Mouse (Mus musculus): ENCODE measurements around the gene Rad9a. TPM values are rescaled to one million over a fixed set of nuclear protein-coding genes. Genes with fewer than 3 reads are reported as not detected.

Rad9a gene
- polyA plus RNA-seq, 1 experiment from 2014 or later = 45.8 TPM

- Histone ChIP-seq H3K4me2 (ENCODE audit: low read depth) (no peak overlapping the region), H3K36me3 (ENCODE audit: control insufficient read depth, insufficient read depth, low read length) (no peaks in the 10 kb centered on the region), H3K27me3 (ENCODE audit: control insufficient read depth, insufficient read depth, low read length) (no peaks in the 10 kb centered on the region), H3K9me3 (ENCODE audit: control insufficient read depth, low read length) (no peaks in the 10 kb centered on the region), H3K9ac (ENCODE audit: low read length) (no peak overlapping the region), H3K4me3 (ENCODE audit: low read depth, low read length) (no peak overlapping the region), H3K4me1 (ENCODE audit: control insufficient read depth, insufficient read depth, low read length) (peaks cover 8% of the 10 kb centered on the region), H3K27ac (ENCODE audit: low read depth, low read length) (no peak overlapping the region)
- DNase-seq (ENCODE audit: low spot score) (no peak), ATAC-seq (ENCODE audit: insufficient read depth, low FRiP score, low TSS enrichment) (no peak)
- WGBS = 79% methylated on average over 2 of the region's 2 CpGs
Observed at GRCm38 (mm10) chr19:4164721-4165120, 36.7 kb downstream of the Rad9a start.

DNA sequence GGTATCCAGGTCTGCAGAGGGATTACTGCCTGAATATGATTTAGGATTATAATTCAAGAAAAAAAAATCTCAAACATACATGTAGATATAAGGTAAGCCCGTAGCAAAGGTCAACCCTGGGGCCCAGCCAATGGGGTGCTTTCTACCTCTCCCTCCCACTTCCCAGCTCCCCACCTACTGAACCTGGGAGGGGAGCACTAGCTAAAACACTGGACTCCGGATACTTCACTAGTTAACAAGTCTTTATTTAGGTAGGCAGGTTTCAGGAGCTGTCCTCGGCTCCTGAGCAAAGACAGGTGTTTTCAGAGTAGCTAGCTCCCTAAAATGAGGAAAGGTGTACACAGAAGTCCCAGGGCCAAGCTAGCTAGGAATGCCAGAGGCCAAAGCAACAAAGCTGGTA, 37.4 kb downstream of the Rad9a start:
- no peak for ATAC-seq (ENCODE audit: insufficient read depth, low FRiP score, low TSS enrichment)
- no peak overlapping the region for H3K4me3 ChIP-seq (ENCODE audit: low read depth, low read length)
- peaks cover 7% of the 10 kb centered on the region for H3K4me1 ChIP-seq (ENCODE audit: control insufficient read depth, insufficient read depth, low read length)
- 0 out of 2 replicates have a peak, but pooled peaks cover 3% of the 10 kb centered on the region for H3K36me3 ChIP-seq (ENCODE audit: control insufficient read depth, insufficient read depth, low read length)
- WGBS = 79% methylated on average over 3 of the region's 3 CpGs
- no peak for DNase-seq (ENCODE audit: low spot score)
- no peaks in the 10 kb centered on the region for H3K27me3 ChIP-seq (ENCODE audit: control insufficient read depth, insufficient read depth, low read length)
- H3K27ac ChIP-seq (ENCODE audit: low read depth, low read length) = no peak overlapping the region
- H3K9me3 ChIP-seq (ENCODE audit: control insufficient read depth, low read length) = no peaks in the 10 kb centered on the region
- no peak overlapping the region for H3K4me2 ChIP-seq (ENCODE audit: low read depth)
- no peak overlapping the region for H3K9ac ChIP-seq (ENCODE audit: low read length)

- no peaks in the 10 kb centered on the region for H3K9me3 ChIP-seq (ENCODE audit: control insufficient read depth, low read length)
- DNase-seq (ENCODE audit: low spot score) (no peak), ATAC-seq (ENCODE audit: insufficient read depth, low FRiP score, low TSS enrichment) (no peak)
- peak overlapping the region; percentile 71 for H3K4me3 ChIP-seq (ENCODE audit: low read depth, low read length)
- H3K4me2 ChIP-seq (ENCODE audit: low read depth) = peak overlapping the region; percentile 79
- H3K27ac ChIP-seq (ENCODE audit: low read depth, low read length) = peak overlapping the region; percentile 54; the same call in 1 of the 2 replicates
- H3K27me3 ChIP-seq (ENCODE audit: control insufficient read depth, insufficient read depth, low read length) = no peaks in the 10 kb centered on the region
- H3K4me1 ChIP-seq (ENCODE audit: control insufficient read depth, insufficient read depth, low read length) = peaks cover 7% of the 10 kb centered on the region
- WGBS = 39% methylated on average over 4 of the region's 4 CpGs
- peak overlapping the region; percentile 71 for H3K9ac ChIP-seq (ENCODE audit: low read length)
- 0 out of 2 replicates have a peak, but pooled peaks cover 5% of the 10 kb centered on the region for H3K36me3 ChIP-seq (ENCODE audit: control insufficient read depth, insufficient read depth, low read length)
Observed at GRCm38 (mm10) chr19:4163543-4163887, 37.9 kb downstream of the Rad9a start.

DNA sequence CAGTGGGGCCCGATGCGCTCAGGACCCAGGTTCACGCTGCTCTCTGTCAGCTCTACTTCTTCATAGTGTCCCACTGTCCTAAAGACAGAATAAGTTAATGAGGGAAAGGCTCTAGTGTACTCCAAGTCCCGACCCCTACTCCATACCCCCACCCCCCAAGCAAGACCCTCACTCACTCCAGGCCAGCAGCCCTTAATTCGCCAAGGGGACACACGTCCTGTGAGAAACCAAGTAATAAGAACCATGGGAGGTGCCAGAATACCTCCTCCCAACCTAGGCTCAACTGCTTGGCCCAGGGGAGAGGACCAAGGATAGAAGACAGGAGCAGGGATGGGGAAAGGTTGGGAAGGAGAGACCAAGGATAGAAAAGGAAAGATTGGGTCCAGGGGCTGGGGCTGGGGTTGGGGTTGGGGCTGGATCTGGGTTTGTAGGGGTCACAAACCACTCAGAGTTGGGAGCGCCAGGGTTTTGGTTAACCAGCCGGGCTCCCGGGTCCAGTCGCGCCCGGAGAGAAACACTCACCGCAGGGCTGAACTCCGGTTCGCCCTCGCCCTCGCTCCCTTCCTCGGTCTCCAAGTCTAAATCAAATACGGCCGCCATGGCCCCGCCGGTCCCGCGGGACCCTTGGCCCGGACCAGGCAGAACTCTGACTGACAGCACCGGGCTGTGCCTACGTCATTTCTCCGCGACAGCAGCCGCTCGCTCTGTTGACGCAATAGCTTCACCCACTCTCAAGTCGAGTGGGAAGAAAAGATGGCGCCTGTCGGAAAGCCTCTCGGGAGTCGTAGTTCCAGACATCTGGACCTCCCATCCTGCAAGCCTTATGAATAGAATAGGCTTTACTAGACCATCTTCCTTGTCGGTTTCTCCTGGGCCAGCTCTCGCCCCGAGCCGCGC, 38.6 kb downstream of the Rad9a start, which contains the start of gene Rps6kb2:
TSS of gene Rps6kb2 (minus strand) at position 709 of the 897 bp plus-strand sequence.
- H3K4me3 ChIP-seq (ENCODE audit: low read depth, low read length) = peak within 1 kb of the TSS; percentile 71
- peaks cover 7% of the 10 kb centered on the region for H3K4me1 ChIP-seq (ENCODE audit: control insufficient read depth, insufficient read depth, low read length)
- peak; percentile 84 for ATAC-seq (ENCODE audit: insufficient read depth, low FRiP score, low TSS enrichment)
- 7% methylated on average over 42 of the region's 42 CpGs for WGBS
- H3K9me3 ChIP-seq (ENCODE audit: control insufficient read depth, low read length) = no peaks in the 10 kb centered on the region
- H3K27ac ChIP-seq (ENCODE audit: low read depth, low read length) = peak within 1 kb of the TSS; percentile 54; the same call in 1 of the 2 replicates
- H3K4me2 ChIP-seq (ENCODE audit: low read depth) = peak within 1 kb of the TSS; percentile 79
- peaks cover 7% of the 10 kb centered on the region; the same call in 1 of the 2 replicates for H3K36me3 ChIP-seq (ENCODE audit: control insufficient read depth, insufficient read depth, low read length)
- H3K9ac ChIP-seq (ENCODE audit: low read length) = peak within 1 kb of the TSS; percentile 71
- DNase-seq (ENCODE audit: low spot score) = peak; percentile 95
- H3K27me3 ChIP-seq (ENCODE audit: control insufficient read depth, insufficient read depth, low read length) = no peaks in the 10 kb centered on the region

- DNase-seq (ENCODE audit: low spot score) = no peak
- ATAC-seq (ENCODE audit: insufficient read depth, low FRiP score, low TSS enrichment) = no peak
- 92% methylated on average over 8 of the region's 8 CpGs for WGBS
- H3K36me3 ChIP-seq (ENCODE audit: control insufficient read depth, insufficient read depth, low read length) = peaks cover 16% of the 10 kb centered on the region
- H3K4me1 ChIP-seq (ENCODE audit: control insufficient read depth, insufficient read depth, low read length) = peaks cover 7% of the 10 kb centered on the region
- H3K4me3 ChIP-seq (ENCODE audit: low read depth, low read length) = no peak overlapping the region
- H3K9ac ChIP-seq (ENCODE audit: low read length) = no peak overlapping the region
- no peaks in the 10 kb centered on the region for H3K9me3 ChIP-seq (ENCODE audit: control insufficient read depth, low read length)
- H3K27me3 ChIP-seq (ENCODE audit: control insufficient read depth, insufficient read depth, low read length) = no peaks in the 10 kb centered on the region
- H3K27ac ChIP-seq (ENCODE audit: low read depth, low read length) = no peak overlapping the region
- no peak overlapping the region for H3K4me2 ChIP-seq (ENCODE audit: low read depth)
Observed at GRCm38 (mm10) chr19:4159049-4159448, 42.4 kb downstream of the Rad9a start.

DNA sequence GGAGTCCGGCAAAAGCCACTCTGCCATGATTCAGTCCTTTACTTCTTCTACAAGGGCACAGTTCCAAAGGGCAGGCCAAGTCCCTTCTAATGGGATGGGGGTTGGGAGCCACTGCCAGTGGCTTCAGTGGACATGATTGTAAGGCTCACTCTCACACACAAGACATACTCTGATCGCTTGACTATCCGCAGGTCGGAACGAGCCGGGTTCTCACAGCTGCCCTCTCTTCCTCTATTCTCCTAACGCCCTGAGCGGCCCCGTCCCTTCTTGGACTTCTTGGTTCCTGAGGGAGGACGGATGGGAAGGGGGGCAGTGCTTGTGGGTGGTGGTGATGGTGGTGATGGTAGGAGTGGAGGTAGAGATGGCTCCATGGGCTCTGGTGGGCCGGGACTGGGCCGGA, 44.7 kb downstream of the Rad9a start:
- H3K4me2 ChIP-seq (ENCODE audit: low read depth) = no peak overlapping the region
- H3K36me3 ChIP-seq (ENCODE audit: control insufficient read depth, insufficient read depth, low read length) = peaks cover 16% of the 10 kb centered on the region
- no peaks in the 10 kb centered on the region for H3K4me1 ChIP-seq (ENCODE audit: control insufficient read depth, insufficient read depth, low read length)
- no peaks in the 10 kb centered on the region for H3K9me3 ChIP-seq (ENCODE audit: control insufficient read depth, low read length)
- no peaks in the 10 kb centered on the region for H3K27me3 ChIP-seq (ENCODE audit: control insufficient read depth, insufficient read depth, low read length)
- no peak overlapping the region for H3K27ac ChIP-seq (ENCODE audit: low read depth, low read length)
- 94% methylated on average over 12 of the region's 12 CpGs for WGBS
- H3K9ac ChIP-seq (ENCODE audit: low read length) = no peak overlapping the region; the same call in 1 of the 2 replicates
- no peak for ATAC-seq (ENCODE audit: insufficient read depth, low FRiP score, low TSS enrichment)
- DNase-seq (ENCODE audit: low spot score) = no peak
- no peak overlapping the region for H3K4me3 ChIP-seq (ENCODE audit: low read depth, low read length)

DNA sequence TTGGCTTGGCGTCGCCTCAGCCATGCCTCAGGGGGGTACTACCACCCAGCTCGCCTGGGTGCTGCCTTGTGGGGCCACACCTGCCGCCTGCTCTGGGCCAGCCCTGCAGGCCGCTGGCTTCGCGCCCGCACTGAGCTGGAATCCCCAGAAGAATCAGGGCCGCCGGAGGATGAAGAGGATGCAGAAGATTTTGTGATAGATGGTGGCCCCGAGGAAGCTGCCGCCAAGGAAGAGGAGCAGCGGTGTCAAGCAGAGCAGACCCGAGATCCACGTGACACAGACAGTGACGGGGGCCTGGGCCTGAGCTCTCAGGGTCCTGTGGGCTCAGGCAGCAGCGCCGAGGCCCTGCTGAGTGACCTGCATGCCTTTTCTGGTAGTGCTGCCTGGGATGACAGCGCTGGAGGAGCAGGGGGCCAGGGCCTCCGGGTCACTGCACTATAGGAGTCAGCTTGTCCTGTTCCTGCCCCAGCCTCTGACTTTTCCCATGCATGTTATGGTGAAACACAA, 45.3 kb downstream of the Rad9a start:
- no peaks in the 10 kb centered on the region for H3K27me3 ChIP-seq (ENCODE audit: control insufficient read depth, insufficient read depth, low read length)
- DNase-seq (ENCODE audit: low spot score) = no peak
- no peak overlapping the region for H3K4me3 ChIP-seq (ENCODE audit: low read depth, low read length)
- peaks cover 18% of the 10 kb centered on the region for H3K36me3 ChIP-seq (ENCODE audit: control insufficient read depth, insufficient read depth, low read length)
- 79% methylated on average over 20 of the region's 20 CpGs for WGBS
- H3K27ac ChIP-seq (ENCODE audit: low read depth, low read length) = no peak overlapping the region
- no peaks in the 10 kb centered on the region for H3K9me3 ChIP-seq (ENCODE audit: control insufficient read depth, low read length)
- H3K4me1 ChIP-seq (ENCODE audit: control insufficient read depth, insufficient read depth, low read length) = no peaks in the 10 kb centered on the region
- H3K9ac ChIP-seq (ENCODE audit: low read length) = 0 out of 2 replicates have a peak overlapping the region, but pooled peaks have one; percentile 14
- no peak overlapping the region for H3K4me2 ChIP-seq (ENCODE audit: low read depth)
- ATAC-seq (ENCODE audit: insufficient read depth, low FRiP score, low TSS enrichment) = no peak

- ATAC-seq (ENCODE audit: insufficient read depth, low FRiP score, low TSS enrichment) (no peak), DNase-seq (ENCODE audit: low spot score) (no peak)
- 75% methylated on average over 6 of the region's 6 CpGs for WGBS
- no peaks in the 10 kb centered on the region for H3K4me1 ChIP-seq (ENCODE audit: control insufficient read depth, insufficient read depth, low read length)
- no peak overlapping the region for H3K27ac ChIP-seq (ENCODE audit: low read depth, low read length)
- no peak overlapping the region for H3K4me3 ChIP-seq (ENCODE audit: low read depth, low read length)
- H3K27me3 ChIP-seq (ENCODE audit: control insufficient read depth, insufficient read depth, low read length) = no peaks in the 10 kb centered on the region
- no peaks in the 10 kb centered on the region for H3K9me3 ChIP-seq (ENCODE audit: control insufficient read depth, low read length)
- H3K4me2 ChIP-seq (ENCODE audit: low read depth) = no peak overlapping the region
- H3K9ac ChIP-seq (ENCODE audit: low read length) = 0 out of 2 replicates have a peak overlapping the region, but pooled peaks have one; percentile 14
- peaks cover 19% of the 10 kb centered on the region for H3K36me3 ChIP-seq (ENCODE audit: control insufficient read depth, insufficient read depth, low read length)
Observed at GRCm38 (mm10) chr19:4155223-4156072, 46.0 kb downstream of the Rad9a start.

All from neural tube, embryonic 11.5 days (tissue).